ENCODE assay signal across 8 mouse cellular contexts in genomic region chr9:32696717-32697116, GRCm38 (mm10).
A peak's percentile ranks its signal among the peaks of the same experiment; 100 is the strongest.
DNase-seq lines count a peak whose midpoint lies in the region; TF ChIP-seq lines count a peak whose summit lies in the region.

No protein-coding gene starts in this region.

- peaks cover 4% of the 10 kb centered on the region; the same call in 1 of the 2 replicates for H3K4me1 ChIP-seq in bone marrow, adult 2 months (ENCODE audit: control insufficient read depth, insufficient read depth, low read length)
- H3K4me1 ChIP-seq in heart, embryonic 10.5 days = peaks cover 34% of the 10 kb centered on the region

- H3K27ac ChIP-seq in bone marrow, adult 2 months (ENCODE audit: control insufficient read depth, insufficient read depth, low read depth, low read length, poor library complexity) = peak overlapping the region; percentile 66
- peak overlapping the region; percentile 90 for H3K27ac ChIP-seq in heart, embryonic 10.5 days

- WGBS in bone marrow, adult 2 months = 8% methylated on average over 7 of the region's 7 CpGs
- 7% methylated on average over 7 of the region's 7 CpGs for WGBS in heart, embryonic 10.5 days

- intact Hi-C loops in left cerebral cortex, postnatal 14 days (cut with DNase I) = loop anchor here (1.0 to 10.0 kb wide), 3 partner anchors 102 to 384 kb away; no protein-coding TSS in a partner anchor

- peak; percentile 25 to 44 for DNase-seq in left cerebral cortex, postnatal 14 days (ENCODE audit: low spot score in 2 of 2)
- DNase-seq in left cerebral cortex, adult 11 months (ENCODE audit: low spot score) = no peak
- no peak for DNase-seq in heart, embryonic 10.5 days (ENCODE audit: low spot score)
- peak; percentile 64 for DNase-seq in kidney, adult 9 months
- DNase-seq in lung, postnatal 10 days = peak; percentile 88
- DNase-seq in testis, postnatal 10 days (ENCODE audit: low spot score) = peak; percentile 74
- no peak for DNase-seq in ovary, adult 18-20 months (ENCODE audit: low spot score)

- no peaks in the 10 kb centered on the region for H3K9me3 ChIP-seq in heart, embryonic 10.5 days

- TF ChIP-seq POLR2A in bone marrow, adult 2 months (IDR thresholded peaks at IDR 0.05; ENCODE audit: borderline replicate concordance, control insufficient read depth, low read depth, low read length) = no peak

- H3K36me3 ChIP-seq in heart, embryonic 10.5 days = no peaks in the 10 kb centered on the region; the same call in 1 of the 2 replicates

- H3K27me3 ChIP-seq in heart, embryonic 10.5 days (ENCODE audit: insufficient read depth, poor library complexity, severe bottlenecking) = peaks cover 22% of the 10 kb centered on the region; the same call in 1 of the 2 replicates

- no peak for TF ChIP-seq CTCF in bone marrow, adult 2 months (IDR thresholded peaks at IDR 0.05; ENCODE audit: control insufficient read depth, insufficient read depth, low read length)

- H3K4me3 ChIP-seq in bone marrow, adult 2 months (replicated peaks; ENCODE audit: control insufficient read depth, low read depth, low read length) = peak overlapping the region; percentile 76
- peak overlapping the region; percentile 74 for H3K4me3 ChIP-seq in heart, embryonic 10.5 days

Comparison
In these comparisons a context has a peak if more than half of its experiments do, and no peak if none do; other contexts are left out.
1. DNase-seq: peak in left cerebral cortex, postnatal 14 days (2 of 2), kidney, adult 9 months (single experiment), lung, postnatal 10 days (single experiment) and testis, postnatal 10 days (single experiment); none in left cerebral cortex, adult 11 months (single experiment), heart, embryonic 10.5 days (single experiment) and ovary, adult 18-20 months (single experiment).